Mouse (Mus musculus) C2C12 (cell line): ENCODE results near the gene Ppp6r3.

Source experiments
- CTCF ChIP-seq: IDR thresholded peaks from one replicate; pipeline ENCODE4 v1.5.1; 2011; ENCODE audit not compliant: control insufficient read depth, insufficient read depth, insufficient read length
- FOSL1 ChIP-seq: IDR thresholded peaks from one replicate; pipeline ENCODE4 v1.8.0; 2011; ENCODE audit warnings: mild to moderate bottlenecking, low read length; ENCODE audit not compliant: poor library complexity, insufficient read depth, severe bottlenecking
- MAX ChIP-seq: IDR thresholded peaks from one replicate; pipeline ENCODE4 v1.6.1; 2011; ENCODE audit warnings: mild to moderate bottlenecking, control low read depth
- MYOD1 ChIP-seq: IDR thresholded peaks from one replicate; pipeline ENCODE4 v1.6.1; 2011; ENCODE audit warnings: low read depth; ENCODE audit not compliant: control insufficient read depth, insufficient read length
- USF1 ChIP-seq: IDR thresholded peaks from one replicate; pipeline ENCODE4 v1.6.1; 2011; ENCODE audit warnings: low read depth, mild to moderate bottlenecking, control low read depth, moderate library complexity

GRCm38 (mm10) chr19:3551573-3552159 is 23.9 kb downstream of the Ppp6r3 start:
- TF ChIP-seq CTCF (no peak), MYOD1 (no peak), FOSL1 (no peak), MAX (no peak), USF1 (no peak)
